Mouse (Mus musculus): ENCODE data around the gene Crocc2.

Crocc2 gene

GRCm38 (mm10) chr1:93270516-93271240 lies 102.2 kb downstream of the Crocc2 start:
- no peak for DNase-seq (ENCODE audit: low read depth, low spot score)

- DNase-seq (ENCODE audit: low read depth, low spot score) = no peak
These were observed 103.2 kb downstream of the Crocc2 start for GRCm38 (mm10) chr1:93271751-93272150.

GRCm38 (mm10) chr1:93272409-93272821 lies 103.9 kb downstream of the Crocc2 start:
- DNase-seq (ENCODE audit: low read depth, low spot score) = peak; percentile 34

- no peak for DNase-seq (ENCODE audit: low read depth, low spot score)
These were observed 107.0 kb downstream of the Crocc2 start for GRCm38 (mm10) chr1:93275561-93275960.

- DNase-seq (ENCODE audit: low read depth, low spot score) = no peak
These were observed 108.5 kb downstream of the Crocc2 start for GRCm38 (mm10) chr1:93277041-93277440.
